Mouse (Mus musculus) myocyte (in vitro differentiated cells): ENCODE measurements around the gene Bpifb4.

Source experiments
- E2F4 ChIP-seq: IDR thresholded peaks from one replicate; pipeline ENCODE4 v1.6.1; 2011; ENCODE audit warnings: mild to moderate bottlenecking, control low read depth, moderate library complexity; ENCODE audit not compliant: insufficient read depth
- POLR2A ChIP-seq: IDR thresholded peaks from one replicate; pipeline ENCODE4 v1.6.1; 2011; ENCODE audit warnings: low read depth, mild to moderate bottlenecking, control low read depth, moderate library complexity; ENCODE audit not compliant: insufficient read length
- TCF12 ChIP-seq: IDR thresholded peaks from one replicate; pipeline ENCODE4 v1.6.1; 2011; ENCODE audit warnings: mild to moderate bottlenecking, control low read depth; ENCODE audit not compliant: poor library complexity, insufficient read depth, severe bottlenecking
- USF1 ChIP-seq: IDR thresholded peaks from one replicate; pipeline ENCODE4 v1.6.1; 2011; ENCODE audit warnings: low read depth, mild to moderate bottlenecking, control low read depth, moderate library complexity

- TF ChIP-seq TCF12 (no peak), POLR2A (no peak), USF1 (no peak), E2F4 (no peak)
These were observed 67.7 kb downstream of the Bpifb4 start for GRCm38 (mm10) chr2:154005734-154006133.
